Mouse (Mus musculus) T-cell, adult 2 months (primary cell): ENCODE results near the gene Hnrnpl.
A peak's percentile ranks its signal among the peaks of the same experiment; 100 is the strongest.

Source experiments
- DNase-seq: peaks from one replicate; pipeline ENCODE4 v3.0.0; 2022; ENCODE audit warnings: low spot score

Gene Hnrnpl

DNA sequence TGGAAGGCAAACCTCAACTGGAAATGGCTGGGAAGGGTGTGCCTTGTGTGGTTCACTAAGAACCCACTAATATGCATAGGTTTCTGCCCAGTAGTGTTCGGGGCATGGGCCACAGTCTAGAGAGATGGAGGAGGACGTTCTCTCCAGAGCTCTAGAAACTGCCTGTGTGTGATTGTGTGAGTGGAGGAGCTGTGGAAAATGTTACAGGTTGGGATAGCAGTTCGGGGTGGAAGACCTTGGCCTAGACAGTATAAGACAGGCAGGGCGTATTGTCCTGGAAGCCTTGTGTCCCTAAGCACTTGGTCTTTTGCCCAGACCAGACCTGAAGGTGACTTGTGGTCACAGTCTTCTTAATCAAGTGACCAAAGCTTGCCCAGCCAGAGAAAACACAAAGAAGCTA is 4.1 kb downstream of the Hnrnpl start:
- DNase-seq = no peak

DNA sequence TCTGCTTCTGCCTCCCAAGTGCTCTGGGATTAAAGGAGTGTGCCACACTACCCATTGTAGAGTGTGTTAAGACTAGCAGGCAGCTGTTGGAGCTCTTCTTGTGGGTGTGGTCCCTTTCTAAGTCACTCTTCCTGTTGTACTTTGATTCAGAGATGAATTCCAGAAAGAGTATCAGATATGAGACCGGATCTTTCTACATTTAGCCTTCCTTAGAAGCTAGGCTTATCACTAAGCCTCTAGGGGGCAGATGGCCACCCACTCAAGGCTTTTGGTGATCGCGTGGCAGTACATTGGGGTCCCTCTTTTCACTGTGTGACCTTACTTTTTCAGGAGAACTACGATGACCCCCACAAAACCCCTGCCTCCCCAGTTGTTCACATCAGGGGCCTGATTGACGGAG is 4.6 kb downstream of the Hnrnpl start:
- peak; percentile 22 for DNase-seq

DNA sequence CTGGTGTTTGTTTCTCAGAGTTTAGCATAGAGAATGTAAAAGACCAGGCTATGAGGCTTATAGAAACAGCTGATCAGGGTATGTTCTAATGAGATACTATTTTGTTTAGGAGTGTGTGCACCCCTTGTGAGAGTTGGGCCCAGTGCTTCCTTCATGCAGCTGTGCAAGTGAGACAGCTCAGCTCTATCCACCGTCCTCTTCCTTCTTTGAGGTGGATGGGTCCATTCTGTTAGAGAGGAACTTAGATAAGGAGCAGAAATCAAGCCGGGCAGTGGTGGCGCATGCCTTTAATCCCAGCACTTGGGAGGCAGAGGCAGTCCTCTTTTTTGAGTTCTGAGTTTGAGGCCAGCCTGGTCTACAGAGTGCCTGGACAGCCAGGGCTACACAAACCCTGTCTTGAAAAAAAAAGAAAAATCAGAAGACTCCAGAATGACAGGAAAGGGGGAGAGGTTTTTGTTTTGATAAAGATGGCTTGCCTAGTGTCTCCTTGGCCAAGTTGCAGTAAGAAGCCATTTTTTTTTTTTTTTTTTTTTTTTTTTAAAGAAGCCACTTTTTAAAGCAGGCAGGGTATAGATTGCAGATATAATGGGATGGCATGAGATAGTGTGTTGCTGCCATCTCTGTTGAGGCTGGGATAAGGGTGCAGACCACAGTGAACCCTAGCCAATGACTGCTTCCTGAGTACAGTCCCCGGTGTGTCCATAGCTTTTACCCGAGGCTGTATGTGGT is 6.1 kb downstream of the Hnrnpl start:
- DNase-seq = no peak

DNA sequence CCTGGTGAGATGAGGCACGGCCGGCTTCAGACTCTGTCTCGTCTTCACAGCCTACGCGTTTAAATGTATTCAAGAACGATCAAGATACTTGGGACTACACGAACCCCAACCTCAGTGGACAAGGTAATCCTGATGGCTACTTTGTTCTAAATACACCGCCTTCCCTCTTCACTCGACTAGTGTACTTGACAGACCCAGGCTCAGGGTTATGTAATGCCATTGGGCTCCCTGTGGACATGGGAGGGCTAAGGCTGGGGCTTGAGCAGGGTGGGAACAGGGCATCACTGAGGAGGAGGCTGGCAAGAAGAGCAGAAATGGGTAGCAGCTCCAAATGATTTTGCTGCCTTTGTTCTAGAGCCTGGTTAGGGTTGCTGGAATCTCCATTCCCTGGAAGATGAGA is 6.9 kb downstream of the Hnrnpl start:
- no peak for DNase-seq

DNA sequence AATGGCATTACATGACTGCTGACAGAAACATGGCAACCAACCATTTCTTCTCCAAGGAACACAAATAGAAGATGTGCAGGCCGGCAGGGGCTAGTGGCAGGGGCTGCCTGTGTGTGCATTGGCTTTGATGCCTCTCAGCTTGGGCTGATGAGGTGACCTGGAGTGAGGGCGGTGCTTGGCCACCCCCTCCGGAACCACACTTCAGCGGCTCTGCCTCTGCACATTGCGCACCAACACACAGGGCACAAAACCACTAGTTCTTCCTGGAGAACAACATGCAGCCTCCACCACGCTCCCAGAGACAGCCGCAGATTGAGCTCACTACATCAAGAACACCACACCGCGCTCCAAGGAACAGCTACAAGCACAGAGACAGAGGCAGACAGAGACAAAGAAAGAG is 7.9 kb downstream of the Hnrnpl start:
- peak; percentile 18 for DNase-seq

DNA sequence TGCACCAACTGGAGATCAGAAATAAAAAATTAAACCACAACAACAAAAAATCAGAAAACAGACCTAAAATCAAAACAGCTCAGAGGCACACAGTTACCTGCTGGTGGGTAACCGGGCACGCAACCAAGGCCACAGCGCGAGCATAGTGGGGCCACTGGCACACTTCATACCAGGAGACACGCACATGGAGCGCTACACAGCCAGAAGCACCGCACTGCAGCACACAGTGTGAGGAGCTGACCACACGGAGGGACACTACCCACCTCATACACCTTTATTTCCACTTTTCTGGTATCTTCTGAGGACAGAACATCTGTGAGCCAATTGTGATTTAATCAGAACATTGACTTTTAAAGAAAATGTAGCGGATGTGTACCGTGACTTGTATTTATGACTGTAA is 8.6 kb downstream of the Hnrnpl start:
- DNase-seq = no peak

DNA sequence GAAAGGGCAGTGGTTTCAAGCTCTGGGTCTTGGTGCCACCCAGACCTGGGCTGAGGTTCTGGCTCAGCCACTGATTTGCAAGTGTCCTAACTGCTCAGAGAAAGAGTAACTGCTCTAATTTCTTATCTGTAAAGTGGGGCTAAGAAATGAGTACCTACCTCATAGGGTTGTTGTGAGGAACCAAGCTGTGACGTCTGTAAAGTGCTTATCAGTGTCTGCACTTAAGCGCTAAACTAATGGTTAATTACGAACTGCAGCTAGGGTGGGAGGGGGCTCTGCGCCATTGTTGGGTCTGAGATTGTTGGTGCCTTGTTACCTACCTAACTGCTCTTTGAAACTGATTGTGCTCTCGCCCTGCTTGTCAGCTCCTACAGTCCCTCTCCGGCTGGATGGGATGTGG is 9.2 kb downstream of the Hnrnpl start:
- DNase-seq = no peak

DNA sequence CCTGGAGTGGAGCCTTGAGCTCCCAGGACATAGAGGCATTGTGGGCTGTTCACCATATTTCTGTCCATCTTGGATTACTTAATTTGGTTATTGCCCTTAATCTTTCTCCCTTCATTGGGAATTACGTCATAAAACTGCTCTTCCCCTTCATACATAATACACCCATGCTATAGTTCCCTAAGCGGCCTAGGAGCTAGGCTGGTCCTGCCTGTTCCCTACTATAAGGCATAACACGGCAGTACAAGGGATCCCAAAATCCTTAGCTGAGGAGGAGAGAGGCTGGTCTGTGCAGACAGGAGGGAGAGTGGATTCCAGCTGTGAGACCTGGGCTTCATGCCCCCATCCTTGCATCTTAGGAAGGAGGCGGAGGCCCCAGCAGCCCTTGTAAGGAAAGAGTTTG is 9.6 kb downstream of the Hnrnpl start:
- DNase-seq = no peak

DNA sequence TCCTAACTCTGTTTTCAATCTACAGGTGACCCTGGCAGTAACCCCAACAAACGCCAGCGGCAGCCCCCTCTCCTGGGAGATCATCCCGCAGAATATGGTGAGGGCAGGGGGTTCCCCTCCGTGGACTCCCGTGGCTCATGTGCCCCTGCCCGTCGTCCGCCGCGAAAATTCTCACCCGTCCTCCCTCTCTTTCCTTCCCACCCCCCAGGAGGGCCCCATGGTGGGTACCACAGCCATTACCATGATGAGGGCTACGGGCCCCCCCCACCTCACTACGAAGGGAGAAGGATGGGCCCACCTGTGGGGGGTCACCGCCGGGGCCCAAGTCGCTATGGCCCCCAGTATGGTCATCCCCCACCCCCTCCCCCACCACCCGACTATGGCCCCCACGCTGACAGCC is 10.1 kb downstream of the Hnrnpl start:
- no peak for DNase-seq

DNA sequence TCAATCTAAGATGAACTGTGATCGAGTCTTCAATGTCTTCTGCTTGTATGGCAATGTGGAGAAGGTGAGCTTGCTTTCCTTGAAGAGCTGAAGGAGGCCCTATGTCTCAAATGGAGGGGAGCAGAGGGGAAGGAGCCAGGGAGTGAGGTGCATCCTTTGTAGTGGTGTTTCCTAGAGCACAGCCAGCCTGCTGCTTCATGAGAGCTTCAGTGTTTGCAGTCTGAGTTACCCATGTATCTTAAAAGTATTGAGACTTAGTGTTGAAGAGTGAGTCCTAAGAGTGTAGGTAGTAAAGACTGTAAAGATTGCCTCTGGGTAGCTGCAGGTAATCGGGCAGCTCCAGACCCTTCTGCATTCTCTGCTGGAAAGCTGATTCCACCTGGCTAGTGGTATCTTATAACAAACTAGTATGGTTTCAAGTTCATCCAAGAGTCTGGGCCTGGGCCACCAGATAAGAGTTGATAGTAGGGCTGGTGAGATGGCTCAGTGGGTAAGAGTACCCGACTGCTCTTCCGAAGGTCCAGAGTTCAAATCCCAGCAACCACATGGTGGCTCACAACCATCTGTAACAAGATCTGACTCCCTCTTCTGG is 10.6 kb downstream of the Hnrnpl start:
- DNase-seq = no peak

DNA sequence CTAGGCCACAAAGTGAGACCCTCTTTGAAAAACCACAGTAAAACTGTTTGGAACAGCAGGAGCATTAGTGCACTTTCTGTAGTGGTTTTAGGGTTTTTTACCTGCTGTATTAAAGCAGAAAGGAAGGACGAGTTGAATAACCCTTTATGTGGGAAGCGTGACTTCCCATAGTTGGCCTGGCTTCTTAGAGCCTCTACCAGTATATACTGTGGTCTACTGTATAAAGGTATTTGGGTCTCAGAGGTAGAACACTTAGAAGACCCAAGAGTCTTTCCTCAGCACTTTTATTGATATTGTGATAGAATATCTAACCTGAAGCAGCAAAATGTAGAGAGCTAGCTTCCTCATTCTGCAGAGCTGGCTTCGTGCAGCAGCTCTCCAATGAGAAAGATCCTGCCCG is 11.2 kb downstream of the Hnrnpl start:
- no peak for DNase-seq

DNA sequence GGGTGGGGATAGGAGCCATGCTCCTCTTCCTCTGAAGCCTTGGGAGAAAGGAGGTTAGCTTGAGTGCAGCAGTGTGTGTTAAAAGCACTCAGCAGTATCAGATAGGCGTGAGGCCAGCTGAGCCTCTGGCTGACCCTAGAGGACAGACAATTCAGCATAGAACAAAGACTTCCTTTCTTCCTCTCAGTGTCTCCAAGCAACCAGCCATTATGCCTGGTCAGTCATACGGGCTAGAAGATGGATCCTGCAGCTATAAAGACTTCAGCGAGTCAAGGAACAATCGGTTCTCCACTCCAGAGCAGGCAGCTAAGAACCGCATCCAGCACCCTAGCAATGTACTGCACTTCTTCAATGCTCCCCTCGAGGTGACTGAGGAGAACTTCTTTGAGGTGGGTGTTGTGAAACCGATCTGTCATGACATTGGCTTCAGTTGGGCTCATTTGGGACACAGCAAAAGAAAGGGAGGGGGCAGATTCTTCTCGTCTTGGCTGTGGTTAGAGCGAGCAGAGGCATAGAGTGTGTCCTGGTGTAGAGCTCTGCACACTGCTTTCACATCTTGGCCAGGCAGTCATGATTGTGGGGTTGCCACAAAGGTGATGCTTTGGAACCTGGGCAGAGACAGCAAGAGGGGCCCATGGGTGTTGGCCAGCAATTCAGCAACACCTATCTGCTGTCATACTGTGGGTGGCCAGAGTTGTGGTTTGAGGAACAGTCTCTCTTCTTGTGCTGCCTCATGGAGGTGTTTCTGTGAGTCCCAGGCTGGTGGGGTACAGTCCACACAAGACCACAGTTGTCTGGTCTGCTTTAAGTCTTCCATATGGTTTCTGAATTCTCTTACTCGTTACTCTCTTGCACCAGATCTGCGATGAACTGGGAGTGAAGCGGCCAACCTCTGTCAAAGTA is 12.3 kb downstream of the Hnrnpl start:
- DNase-seq = peak; percentile 12

DNA sequence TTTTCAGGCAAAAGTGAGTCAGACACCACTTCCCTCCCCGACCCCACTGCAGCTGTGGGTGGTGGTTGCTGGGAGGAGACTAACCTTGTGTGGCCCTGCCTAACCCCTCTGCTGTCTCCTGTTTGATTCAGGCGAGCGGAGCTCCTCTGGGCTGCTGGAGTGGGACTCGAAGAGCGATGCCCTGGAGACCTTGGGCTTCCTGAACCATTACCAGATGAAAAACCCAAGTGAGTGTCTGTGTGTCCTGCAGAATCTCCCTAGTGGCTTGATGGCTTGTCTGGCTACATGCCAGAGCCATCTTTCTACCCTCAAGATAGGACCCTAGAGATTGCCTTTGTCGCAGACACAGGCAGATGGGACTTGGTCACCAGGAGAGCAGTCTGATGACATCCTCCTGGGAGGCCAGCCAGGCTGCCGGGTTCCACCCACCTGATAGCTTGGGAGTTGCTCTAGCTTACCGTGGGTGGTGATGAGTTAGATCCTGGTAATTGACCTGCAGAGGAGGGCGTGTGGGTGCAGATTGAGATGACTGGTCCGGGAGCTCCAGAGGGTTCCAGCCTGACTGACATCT is 13.0 kb downstream of the Hnrnpl start:
- peak; percentile 59 for DNase-seq

DNA sequence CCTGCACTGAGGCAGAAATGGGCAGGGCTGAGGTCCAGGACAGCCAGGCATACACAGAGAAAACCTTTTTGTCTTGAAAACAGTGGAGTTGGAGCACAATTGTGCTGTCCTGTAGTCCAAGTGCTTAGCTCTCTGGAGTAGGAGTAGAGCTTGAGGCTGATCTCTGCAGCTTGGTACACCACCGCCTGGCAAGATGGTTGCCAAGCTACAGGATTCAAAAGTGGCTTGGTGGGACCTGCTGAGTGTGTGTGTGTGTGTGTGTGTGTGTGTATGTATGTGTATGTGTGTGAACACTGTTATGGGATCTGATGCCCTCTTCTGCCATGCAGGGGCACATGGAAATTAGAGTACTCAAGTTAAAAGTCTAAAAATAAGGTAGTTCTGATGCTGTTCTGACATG is 14.2 kb downstream of the Hnrnpl start:
- DNase-seq = no peak

DNA sequence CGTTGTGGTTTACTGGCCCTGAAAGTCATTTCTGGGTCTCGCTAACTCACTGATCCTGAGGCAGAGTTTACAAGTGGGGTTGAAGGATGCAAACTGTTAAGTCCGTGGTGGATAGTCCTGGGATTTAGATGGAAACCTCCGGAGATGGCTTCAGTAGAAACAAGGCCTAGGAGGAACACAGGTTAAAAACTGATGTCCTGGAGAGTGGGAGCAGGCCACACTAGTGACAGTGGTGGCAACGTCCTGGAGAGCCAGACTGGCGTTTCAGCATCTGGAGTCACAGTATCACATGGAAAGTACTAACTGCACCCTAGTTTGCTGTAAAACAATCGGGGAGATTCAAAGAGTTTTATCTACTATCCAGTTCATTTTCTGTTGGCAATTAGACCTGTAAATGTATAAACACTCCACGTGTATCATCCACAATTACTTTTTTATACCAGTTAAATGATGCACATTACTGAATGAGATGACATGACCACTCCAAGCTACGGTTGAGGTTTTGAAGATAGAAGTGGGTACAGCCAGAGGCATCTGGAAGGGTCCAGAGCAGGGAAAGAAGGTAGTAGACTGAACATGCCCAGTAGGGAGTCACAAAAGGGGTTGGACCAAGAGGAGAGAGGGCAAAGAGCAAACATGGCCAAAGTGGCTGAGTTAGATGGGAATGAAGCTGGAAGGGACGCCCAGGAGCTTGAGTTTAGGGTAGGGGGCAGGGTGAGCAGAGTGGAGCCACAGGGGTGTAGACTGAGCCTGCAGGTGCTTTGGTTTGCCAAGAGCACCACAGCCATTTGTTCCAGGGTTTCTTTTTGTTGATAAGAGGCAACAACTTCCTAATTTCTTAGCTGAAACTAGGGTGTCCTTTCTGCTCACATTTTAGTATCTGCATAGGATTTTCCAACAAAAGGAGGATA is 14.9 kb downstream of the Hnrnpl start:
- no peak for DNase-seq

DNA sequence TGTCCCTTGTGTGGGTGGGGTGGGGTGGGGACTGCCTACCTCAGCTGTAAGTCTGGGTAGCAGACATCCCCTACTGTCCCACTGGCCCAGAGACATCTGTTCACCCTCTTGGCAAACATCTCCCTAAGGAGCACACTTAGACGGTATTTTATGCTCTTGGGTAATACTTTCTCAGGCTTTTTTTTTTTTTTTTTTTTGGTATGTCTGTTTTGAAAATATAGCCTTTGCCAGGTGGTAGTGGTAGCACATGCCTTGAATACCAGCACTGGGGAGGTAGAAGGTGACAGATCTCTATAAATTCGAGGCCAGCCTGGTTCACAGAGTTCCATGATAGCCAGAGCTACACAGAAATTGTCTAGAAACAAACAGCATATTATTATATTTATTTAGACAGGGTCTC is 15.6 kb downstream of the Hnrnpl start:
- DNase-seq = no peak

DNA sequence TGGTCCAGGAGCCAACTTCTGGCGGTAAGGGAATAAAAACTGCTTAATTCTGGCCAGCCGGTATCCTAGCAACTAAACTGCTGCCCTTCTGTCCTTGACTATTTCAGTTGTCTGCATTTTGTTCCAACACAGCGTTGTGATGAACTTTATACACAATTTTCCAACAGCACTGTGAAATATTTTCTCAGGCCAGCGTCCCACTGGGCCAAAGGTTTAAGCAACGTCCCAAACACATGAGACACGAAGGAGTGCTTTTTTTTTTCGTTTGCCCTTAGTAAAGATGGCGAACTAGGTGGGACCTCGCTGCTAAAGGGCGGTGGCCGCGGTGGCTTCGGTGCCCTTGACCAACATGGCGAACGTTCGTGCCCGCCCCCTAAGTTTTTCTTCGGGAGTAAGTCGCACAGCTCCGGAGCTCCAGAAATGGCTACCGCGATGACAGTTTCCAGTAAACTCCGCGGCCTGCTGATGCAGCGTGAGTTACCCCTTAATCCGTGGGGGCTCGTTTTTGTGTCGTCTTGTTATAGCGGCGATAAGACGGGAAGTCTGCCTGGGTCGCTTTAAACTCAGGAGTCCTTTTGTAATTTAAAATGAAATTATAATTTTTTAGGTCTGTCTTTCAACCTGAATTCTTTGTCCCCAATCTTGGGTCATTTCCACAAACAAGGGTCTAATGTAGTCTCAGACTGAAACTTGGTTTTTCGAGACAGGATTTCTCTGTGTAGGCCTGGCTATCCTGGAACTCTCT is 16.8 kb downstream of the Hnrnpl start, which contains the start of gene Ech1:
Gene Ech1 (plus strand): TSS at position 277 of the 745 bp plus-strand sequence.
- peak; percentile 88 for DNase-seq

DNA sequence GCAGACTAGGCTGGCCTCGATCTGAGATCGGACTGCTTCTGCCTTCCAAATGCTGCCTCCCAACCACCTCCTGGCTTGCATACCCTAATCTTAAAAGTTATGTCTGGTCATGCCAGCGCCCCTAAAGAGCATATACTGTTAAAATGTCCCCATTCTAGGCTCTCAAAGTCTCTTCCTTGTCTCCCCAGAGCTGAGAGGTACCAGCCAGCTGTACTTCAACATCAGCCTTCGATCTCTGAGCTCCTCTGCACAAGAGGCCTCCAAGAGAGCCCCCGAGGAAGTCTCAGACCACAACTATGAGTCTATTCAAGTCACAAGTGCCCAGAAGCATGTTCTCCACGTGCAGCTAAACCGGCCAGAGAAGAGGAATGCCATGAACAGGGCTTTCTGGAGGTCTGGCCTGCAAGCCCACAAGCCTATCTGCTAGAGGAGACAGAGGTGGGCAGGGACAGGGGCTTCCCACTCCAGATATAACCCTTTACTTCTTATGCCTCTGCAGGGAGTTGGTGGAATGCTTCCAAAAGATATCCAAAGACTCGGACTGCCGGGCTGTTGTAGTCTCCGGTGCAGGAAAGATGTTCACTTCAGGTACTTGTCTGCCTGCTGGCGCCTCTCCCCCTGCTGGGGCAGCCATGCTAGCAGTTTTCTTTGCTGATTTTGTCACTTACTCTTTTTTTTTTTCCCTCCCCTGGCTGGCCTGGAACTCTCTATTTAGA is 17.5 kb downstream of the Hnrnpl start:
- peak; percentile 47 for DNase-seq

DNA sequence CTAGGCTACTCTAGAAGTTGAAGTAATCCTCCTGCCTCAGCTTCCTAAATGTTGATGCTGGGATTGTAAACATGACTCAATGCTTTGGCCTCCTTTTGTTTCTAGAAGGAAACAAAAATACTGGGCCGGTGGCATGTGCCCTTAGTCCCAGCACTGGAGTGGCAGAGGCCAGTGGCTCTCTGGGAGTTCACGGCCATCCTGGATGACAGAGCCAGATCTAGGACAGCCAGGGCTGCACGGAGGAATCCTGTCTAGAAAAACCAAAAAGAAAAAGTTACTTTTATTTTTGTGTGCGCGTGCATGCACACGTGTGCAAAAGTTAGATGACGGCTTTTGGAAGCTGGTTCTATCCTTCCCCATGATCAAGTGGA is 18.0 kb downstream of the Hnrnpl start:
- DNase-seq = no peak

DNA sequence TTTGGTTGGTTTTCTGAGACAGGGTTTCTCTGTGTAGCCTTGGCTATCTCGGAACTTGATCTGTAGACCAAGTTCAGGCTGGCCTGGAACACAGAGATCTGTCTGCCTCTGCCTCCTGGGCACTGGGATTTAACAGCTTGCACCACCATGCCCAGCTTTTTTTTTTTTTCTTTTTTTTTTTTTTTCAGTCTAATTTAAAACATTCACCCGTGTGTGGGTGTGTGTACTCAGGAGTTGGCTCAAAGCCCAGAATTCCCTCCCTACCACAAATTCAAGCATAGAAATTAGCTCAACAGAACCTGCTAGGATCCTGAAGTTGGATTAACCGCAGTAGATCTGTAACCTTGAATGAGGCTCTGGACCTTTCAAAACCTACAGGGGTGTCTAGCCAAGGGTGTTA is 19.0 kb downstream of the Hnrnpl start:
- no peak for DNase-seq
